Mouse (Mus musculus): ENCODE measurements at regions not wholly inside any gene's neighbourhood (a gene's known extent, or its start where the extent isn't known, plus 50 kb on each side); places are given as distances from the start of the nearest gene placed in this dataset.
"Not testable (repeated sequence)": the region's sequence is repeated elsewhere in the genome, so short reads cannot be mapped to it uniquely, and the experiment has no call there.

GRCm38 (mm10) chr17:13492239-13492638 lies 137.9 kb downstream of the Tcp10c start:
- not testable (repeated sequence) for DNase-seq

DNA sequence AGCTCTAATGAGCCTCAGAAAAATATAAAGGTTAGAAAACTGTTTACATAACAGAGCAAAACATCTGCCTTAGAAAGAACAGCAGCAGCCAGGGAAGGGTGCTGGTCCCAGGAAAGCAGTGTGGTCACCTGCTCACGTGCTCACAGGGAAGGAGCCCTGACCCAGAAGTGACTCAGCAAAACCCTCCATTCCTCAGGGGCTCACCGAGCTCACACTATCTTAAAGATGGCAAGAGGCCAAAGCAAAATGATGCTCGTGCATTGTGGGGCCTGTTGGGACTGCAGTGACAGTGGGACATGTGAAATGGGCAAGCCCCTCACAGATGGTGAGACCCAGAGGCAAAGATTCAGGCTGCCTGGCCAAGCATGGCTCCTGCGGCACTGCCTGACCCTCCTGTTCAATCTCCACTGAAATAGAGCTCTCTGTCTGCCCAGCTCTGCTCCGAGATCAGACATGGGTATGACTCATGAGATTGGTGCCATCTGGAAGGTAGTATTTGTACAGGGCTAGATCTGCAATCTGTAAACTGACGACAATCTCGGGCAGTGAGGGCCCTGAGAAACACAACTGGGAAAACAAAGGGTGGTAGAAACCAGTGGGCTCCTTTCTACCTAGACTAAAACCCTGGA lies 138.4 kb downstream of the Tcp10c start:
- DNase-seq = peak in 1 of 2 experiments; percentile 45

GRCm38 (mm10) chr17:13493866-13494265 lies 139.5 kb downstream of the Tcp10c start:
- not testable (repeated sequence) for DNase-seq

- not testable (repeated sequence) for DNase-seq
Measured at GRCm38 (mm10) chr17:13494475-13494874, 140.1 kb downstream of the Tcp10c start.

- DNase-seq = not testable (repeated sequence)
Measured at GRCm38 (mm10) chr17:13504365-13504764, 150.0 kb downstream of the Tcp10c start.

GRCm38 (mm10) chr17:13504827-13505268 lies 150.5 kb downstream of the Tcp10c start:
- peak; percentile 63 to 72 for DNase-seq

DNA sequence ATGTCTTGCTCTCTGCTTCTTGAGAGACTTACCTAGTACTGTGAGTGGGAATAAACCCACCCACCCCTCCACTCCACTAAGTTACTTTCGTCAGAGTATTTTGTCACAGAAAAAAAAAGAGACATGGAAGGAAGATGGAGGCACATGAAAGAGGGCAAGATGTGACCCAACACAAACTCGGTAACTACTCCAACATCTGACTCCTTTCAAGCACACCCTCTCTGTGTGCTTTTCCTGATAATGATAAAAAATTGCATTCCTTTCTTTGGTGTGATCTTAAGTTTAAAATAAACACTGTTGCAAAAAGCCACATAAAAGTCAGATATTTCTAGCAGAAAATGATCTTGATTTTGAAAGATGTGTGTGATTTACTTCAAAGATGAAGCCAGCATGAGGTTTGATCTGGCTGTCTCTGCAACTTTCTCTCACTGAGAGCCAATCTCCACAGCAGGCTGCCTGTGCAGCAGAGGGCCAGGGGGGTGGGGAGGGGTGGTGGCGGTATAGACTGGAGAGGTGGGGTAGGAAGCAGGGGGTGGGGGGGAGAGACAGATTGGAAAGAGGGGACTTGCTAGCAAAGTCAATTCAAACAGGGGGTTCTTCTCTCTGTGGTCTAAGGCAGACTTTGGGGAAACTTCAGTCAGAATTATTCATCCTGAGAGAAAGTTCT lies 153.2 kb downstream of the Tcp10c start:
- not testable (repeated sequence) for DNase-seq

DNA sequence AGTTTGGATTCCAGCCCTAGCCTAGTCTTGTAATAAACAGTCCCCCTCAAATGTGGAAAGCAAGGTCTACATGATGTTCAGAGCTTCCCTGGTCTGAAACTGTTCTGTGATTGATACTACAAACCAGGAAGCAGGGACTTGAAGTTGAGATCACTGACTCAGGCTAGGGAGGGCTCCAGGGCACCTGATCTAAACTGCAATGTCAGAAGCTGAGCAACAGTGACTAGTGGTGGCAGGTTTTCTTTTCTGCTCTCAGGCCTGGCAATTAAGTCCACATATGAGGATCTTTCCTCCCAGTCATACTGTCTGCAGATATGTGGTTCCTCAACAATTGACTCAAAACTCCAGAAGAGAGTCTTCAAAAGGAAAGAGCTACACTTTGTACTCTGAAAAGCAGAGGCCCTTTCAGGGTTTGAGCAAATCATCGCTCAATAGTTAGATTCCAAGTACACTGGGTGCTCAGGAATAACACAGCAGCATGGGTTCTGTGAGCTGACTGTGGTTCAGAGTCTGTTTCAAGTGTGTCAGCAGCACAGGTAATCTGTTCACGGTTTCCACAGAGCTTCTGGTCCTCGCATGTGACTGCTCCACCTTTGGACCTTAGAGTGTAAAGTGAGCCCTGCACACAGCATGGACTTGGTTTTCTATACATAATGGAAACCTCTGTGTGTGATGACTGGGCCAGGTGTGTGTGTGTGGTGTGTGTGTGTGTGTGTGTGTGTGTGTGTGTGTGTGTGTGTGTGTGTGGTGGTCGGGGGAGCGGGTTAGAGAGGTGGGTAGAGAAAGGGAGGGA lies 165.2 kb downstream of the Tcp10c start:
- DNase-seq = not testable (repeated sequence)

- not testable (repeated sequence) for DNase-seq
Measured at GRCm38 (mm10) chr17:13532579-13532978, 178.2 kb downstream of the Tcp10c start.

DNA sequence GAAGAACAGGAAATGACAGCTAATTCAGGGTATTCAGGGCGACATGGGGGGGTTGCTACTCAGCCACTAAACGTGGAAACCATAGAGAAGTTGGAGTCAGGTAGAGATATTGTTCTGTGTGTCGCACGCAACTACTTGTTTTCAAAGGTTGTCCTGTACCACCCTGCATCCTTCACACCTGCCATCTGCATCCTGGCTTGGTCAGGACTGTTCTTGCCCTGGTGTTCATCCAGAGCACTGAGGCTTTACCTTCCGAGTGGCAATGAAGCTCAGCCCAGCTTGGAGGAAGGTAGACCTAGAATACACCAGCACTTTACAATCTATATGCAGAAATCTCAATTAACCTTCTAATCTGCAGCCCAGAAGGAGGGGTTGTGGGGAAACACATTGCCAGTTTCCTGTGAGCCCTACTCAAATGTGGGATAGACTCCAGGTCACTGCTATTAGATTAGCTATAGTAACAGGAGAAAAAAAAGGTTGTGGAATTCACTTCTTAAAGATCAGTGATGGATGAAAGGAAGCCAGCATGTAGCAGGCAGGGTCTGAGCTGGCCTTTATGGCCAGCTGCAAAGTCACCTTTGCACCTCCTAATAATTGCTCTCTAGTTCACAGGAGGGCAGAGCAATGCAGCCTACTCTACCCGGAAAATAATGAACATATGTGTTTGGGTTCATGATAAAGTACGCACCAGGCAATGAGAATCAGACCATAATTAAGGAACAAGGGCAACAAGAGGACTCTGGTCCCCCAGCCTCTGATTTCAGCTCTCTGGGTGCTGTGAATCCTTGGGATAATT lies 186.3 kb downstream of the Tcp10c start:
- no peak for DNase-seq

DNA sequence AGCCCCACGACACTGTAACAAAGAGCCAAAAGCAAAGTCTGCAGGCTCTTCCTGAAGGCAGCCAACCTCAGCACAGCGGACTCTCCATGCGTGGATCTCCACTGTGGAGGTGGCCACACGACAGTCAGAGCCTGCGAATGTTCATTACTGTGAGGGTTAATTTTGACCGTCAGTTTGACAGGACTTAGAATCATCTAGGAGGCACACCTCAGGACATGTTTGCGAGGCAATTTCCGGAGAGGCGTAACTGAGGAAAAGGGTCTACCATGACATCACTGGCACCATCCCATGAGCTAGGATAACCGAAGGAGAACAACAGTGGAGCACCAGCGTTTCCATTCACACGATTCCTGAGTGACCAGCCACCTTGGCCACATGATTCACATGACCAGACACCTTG lies 186.9 kb downstream of the Tcp10c start:
- no peak for DNase-seq

DNA sequence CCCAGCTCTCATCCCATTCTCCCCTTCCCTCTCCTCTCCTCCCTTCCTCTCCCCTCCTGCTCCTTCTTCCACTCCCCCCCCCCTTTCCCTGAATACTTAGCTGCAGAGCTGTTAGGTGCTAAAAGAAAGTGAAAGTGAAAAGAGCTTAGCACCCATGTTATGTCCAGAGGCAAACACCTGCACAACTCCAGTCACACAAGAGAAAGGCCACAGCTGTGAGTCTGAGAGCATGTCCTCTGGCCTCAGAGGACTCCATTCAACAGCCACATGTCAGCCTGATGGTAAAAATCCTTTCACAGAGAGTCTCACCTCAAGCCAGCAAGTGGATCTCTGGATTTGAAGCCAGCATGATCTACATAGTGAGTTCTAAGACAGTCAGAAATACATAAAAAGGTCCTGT lies 187.9 kb downstream of the Tcp10c start:
- DNase-seq = no peak

DNA sequence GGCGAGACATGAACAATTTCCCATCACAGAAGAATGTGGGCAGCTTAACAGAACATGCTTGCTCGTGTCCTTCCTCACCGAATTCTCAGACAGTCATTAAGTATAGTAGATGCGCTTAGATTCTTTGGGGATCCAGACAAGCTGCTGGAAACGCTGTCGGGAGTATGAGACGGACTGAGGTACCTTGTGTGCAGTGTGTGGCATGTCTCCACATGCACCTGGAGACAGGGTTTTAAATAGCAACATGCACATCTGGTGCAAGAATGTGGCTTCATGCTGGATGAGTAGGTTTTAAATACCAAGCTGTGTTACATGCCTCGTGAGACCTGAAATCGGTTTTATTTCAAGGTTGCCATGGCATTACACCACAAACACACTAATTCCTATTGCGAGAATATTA lies 188.5 kb downstream of the Tcp10c start:
- DNase-seq = no peak

DNA sequence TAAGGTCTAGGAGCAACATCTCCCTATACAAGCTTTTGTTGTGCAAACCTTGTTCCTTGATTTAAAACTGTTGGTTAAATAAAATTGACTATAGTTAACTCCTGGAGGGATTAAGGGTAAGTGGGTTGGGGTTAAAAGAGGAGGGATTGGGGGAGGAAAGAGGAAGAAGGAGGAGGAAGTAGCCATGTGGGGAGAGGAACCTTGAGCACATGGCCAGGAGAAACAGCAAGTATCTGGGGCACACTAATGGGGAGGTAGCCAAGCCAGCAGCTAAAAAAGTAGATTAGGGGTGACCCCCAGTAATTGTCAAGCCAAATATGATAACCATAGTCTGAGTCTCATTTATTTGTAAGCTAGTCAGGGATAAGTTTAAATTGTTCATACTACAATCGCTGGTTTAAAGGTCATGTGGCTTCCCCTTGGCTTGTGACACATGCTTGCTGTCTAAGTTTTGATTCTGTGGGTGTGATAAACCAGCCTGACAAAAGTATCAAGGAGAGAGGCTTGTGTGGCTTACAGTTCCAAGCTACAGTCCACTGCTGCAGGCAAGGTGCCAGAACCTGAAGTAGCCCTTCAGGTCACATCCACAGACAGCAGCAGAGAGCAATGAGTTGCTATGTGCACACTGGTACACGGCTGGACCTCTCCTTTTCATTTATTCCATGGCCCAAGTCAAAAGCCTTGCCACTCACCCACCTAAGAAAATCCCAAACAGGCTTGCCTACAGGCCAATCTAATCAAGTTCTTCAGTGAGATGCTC lies 189.8 kb downstream of the Tcp10c start:
- peak; percentile 43 to 52 for DNase-seq

GRCm38 (mm10) chr17:13546249-13546648 lies 191.9 kb downstream of the Tcp10c start:
- peak in 1 of 2 experiments; percentile 25 for DNase-seq

DNA sequence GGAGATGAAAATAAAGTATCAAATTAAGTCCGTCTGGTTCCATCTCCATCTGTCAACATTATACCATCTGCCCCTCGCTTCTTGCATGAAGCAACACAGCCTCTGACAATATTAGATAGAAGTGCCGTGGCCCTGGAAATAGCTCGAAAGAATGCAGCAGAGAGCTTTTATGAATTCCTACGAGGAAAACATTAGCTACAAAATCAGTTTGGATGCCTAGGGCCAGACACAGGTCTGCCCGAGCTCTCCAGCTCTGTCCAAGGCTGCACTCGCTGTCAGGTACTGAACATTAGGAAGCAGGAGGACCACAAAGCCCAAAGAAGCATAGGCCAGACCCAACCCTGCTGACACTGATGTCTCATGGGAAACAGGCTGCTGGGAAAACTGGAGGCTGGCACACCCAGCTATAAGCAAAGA lies 192.3 kb downstream of the Tcp10c start:
- DNase-seq = peak; percentile 25 to 47

DNA sequence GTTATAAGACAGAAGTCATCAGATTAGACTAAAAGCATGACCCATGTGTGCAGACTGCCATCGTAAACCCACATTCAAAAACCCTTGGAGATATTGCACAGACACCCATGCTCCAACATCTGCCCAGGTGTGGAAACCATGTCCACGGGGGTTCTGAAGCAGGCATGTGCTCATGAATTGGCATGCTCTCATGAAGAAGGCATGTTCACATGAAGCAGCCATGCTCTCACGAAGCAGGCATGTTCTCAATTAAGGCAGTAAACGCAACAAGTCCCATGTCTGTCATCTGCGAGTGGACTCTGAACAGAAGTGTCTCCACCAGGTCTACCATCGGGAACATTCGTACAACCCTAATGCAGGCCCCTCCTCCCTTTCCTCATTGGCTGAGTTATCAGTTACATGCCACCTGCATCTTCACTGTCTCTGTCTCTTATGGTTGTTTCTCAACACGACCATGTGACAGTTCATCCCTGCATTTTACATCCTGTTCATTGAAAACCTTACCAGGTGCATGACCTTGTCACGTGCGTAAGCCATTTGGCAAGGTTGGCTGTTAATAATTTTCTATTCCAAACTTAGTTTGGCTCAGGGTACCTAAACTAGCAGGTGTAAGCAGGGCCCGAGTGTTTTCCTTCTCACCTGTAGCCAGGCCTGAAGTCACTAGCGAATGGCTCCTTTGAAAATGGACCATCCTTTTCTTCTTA lies 193.4 kb downstream of the Tcp10c start:
- no peak for DNase-seq

- DNase-seq = peak in 1 of 2 experiments; percentile 37
Measured at GRCm38 (mm10) chr17:13549975-13550895, 195.9 kb downstream of the Tcp10c start.

- DNase-seq = not testable (repeated sequence)
Measured at GRCm38 (mm10) chr17:13550896-13551267, 196.5 kb downstream of the Tcp10c start.

Data from cerebellum, postnatal 10 days (tissue).